Mouse (Mus musculus) C2C12 (cell line): ENCODE measurements around the gene P2ry14.
"Not testable (repeated sequence)": the region's sequence is repeated elsewhere in the genome, so short reads cannot be mapped to it uniquely, and the experiment has no call there.

Source experiments
- CEBPB ChIP-seq: IDR thresholded peaks from one replicate; pipeline ENCODE4 v1.6.1; 2011; ENCODE audit warnings: low read depth, mild to moderate bottlenecking, control low read depth, moderate library complexity
- CTCF ChIP-seq: IDR thresholded peaks from one replicate; pipeline ENCODE4 v1.5.1; 2011; ENCODE audit not compliant: control insufficient read depth, insufficient read depth, insufficient read length
- FOSL1 ChIP-seq: IDR thresholded peaks from one replicate; pipeline ENCODE4 v1.8.0; 2011; ENCODE audit warnings: mild to moderate bottlenecking, low read length; ENCODE audit not compliant: poor library complexity, insufficient read depth, severe bottlenecking
- MAX ChIP-seq: IDR thresholded peaks from one replicate; pipeline ENCODE4 v1.6.1; 2011; ENCODE audit warnings: mild to moderate bottlenecking, control low read depth
- MYOD1 ChIP-seq: IDR thresholded peaks from one replicate; pipeline ENCODE4 v1.6.1; 2011; ENCODE audit warnings: low read depth; ENCODE audit not compliant: control insufficient read depth, insufficient read length
- MYOG ChIP-seq: IDR thresholded peaks from one replicate; pipeline ENCODE4 v1.6.1; 2011; ENCODE audit not compliant: control insufficient read depth, insufficient read length; ENCODE audit errors: extremely low read depth
- USF1 ChIP-seq: IDR thresholded peaks from one replicate; pipeline ENCODE4 v1.6.1; 2011; ENCODE audit warnings: low read depth, mild to moderate bottlenecking, control low read depth, moderate library complexity

DNA sequence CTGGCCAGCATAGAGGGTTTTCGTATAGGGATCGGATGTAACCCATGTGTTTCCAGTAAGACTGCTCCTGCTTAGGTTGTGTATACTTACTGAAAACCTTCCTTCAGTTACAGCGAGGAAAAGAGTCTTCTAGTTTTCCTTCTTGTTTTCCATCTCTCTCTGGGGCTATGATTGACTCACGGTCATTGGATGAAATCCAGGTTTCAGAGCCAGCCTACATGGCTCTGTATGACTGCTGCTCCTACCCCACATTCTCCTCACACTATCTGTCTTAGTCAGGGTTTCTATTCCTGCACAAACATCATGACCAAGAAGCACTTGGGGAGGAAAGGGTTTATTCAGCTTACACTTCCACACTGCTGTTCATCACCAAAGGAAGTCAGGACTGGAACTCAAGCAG lies 12.5 kb downstream of the P2ry14 start:
- not testable (repeated sequence) for TF ChIP-seq MAX, CEBPB, CTCF, MYOG, MYOD1, USF1, FOSL1
